Mouse (Mus musculus): ENCODE data around the gene Prom2. TPM values are rescaled to one million over a fixed set of nuclear protein-coding genes. Genes with fewer than 3 reads are reported as not detected.

Prom2 gene
- polyA plus RNA-seq, 1 experiment, result 0.28 TPM

- WGBS, result 1% methylated on average over 24 of the region's 24 CpGs
- H3K4me1 ChIP-seq (ENCODE audit: control insufficient read depth, insufficient read depth, insufficient read length), result peaks cover 3% of the 10 kb centered on the region; the same call in 1 of the 2 replicates
- H3K36me3 ChIP-seq (ENCODE audit: control insufficient read depth, insufficient read depth, low read length), result no peaks in the 10 kb centered on the region
- peak; percentile 41; the same call in 1 of the 2 replicates for TF ChIP-seq POLR2A (IDR thresholded peaks at IDR 0.05; ENCODE audit: low read depth, low read length)
- no peak for TF ChIP-seq CTCF (IDR thresholded peaks at IDR 0.05; ENCODE audit: extremely low read depth, insufficient read depth, insufficient read length, insufficient replicate concordance)
- no peaks in the 10 kb centered on the region for H3K27me3 ChIP-seq (ENCODE audit: control insufficient read depth, insufficient read depth, low read length)
- H3K4me3 ChIP-seq (ENCODE audit: extremely low read depth, insufficient read depth, insufficient read length), result peak overlapping the region; percentile 66
- no peak overlapping the region for H3K27ac ChIP-seq (ENCODE audit: insufficient read depth, low read length)
- DNase-seq (ENCODE audit: low read depth in 1 of 2, low spot score in 2 of 2), result peak; percentile 86 to 90
Measured at GRCm38 (mm10) chr2:127584436-127584858, 43.2 kb upstream of the Prom2 start.

GRCm38 (mm10) chr2:127573322-127573721 lies 32.1 kb upstream of the Prom2 start:
- H3K36me3 ChIP-seq (ENCODE audit: control insufficient read depth, insufficient read depth, low read length), result no peaks in the 10 kb centered on the region; the same call in 1 of the 2 replicates
- H3K27me3 ChIP-seq (ENCODE audit: control insufficient read depth, insufficient read depth, low read length), result no peaks in the 10 kb centered on the region
- no peak for DNase-seq (ENCODE audit: low read depth in 1 of 2, low spot score in 2 of 2)
- no peak overlapping the region for H3K4me3 ChIP-seq (ENCODE audit: extremely low read depth, insufficient read depth, insufficient read length)
- TF ChIP-seq CTCF (IDR thresholded peaks at IDR 0.05; ENCODE audit: extremely low read depth, insufficient read depth, insufficient read length, insufficient replicate concordance) (no peak), POLR2A (IDR thresholded peaks at IDR 0.05; ENCODE audit: low read depth, low read length) (no peak)
- 82% methylated on average over 1 of the region's 1 CpGs for WGBS
- no peak overlapping the region for H3K27ac ChIP-seq (ENCODE audit: insufficient read depth, low read length)
- H3K4me1 ChIP-seq (ENCODE audit: control insufficient read depth, insufficient read depth, insufficient read length), result no peaks in the 10 kb centered on the region

GRCm38 (mm10) chr2:127559070-127559966 lies 18.1 kb upstream of the Prom2 start:
- TF ChIP-seq CTCF (IDR thresholded peaks at IDR 0.05; ENCODE audit: extremely low read depth, insufficient read depth, insufficient read length, insufficient replicate concordance) (peak; percentile 42; the same call in 1 of the 2 replicates), POLR2A (IDR thresholded peaks at IDR 0.05; ENCODE audit: low read depth, low read length) (no peak)
- Histone ChIP-seq H3K27me3 (ENCODE audit: control insufficient read depth, insufficient read depth, low read length) (no peaks in the 10 kb centered on the region), H3K36me3 (ENCODE audit: control insufficient read depth, insufficient read depth, low read length) (no peaks in the 10 kb centered on the region), H3K4me1 (ENCODE audit: control insufficient read depth, insufficient read depth, insufficient read length) (no peaks in the 10 kb centered on the region), H3K4me3 (ENCODE audit: extremely low read depth, insufficient read depth, insufficient read length) (no peak overlapping the region), H3K27ac (ENCODE audit: insufficient read depth, low read length) (no peak overlapping the region)
- peak in 1 of 2 experiments; percentile 51 for DNase-seq (ENCODE audit: low read depth in 1 of 2, low spot score in 2 of 2)
- WGBS, result 15% methylated on average over 18 of the region's 18 CpGs

- no peaks in the 10 kb centered on the region for H3K36me3 ChIP-seq (ENCODE audit: control insufficient read depth, insufficient read depth, low read length)
- H3K27ac ChIP-seq (ENCODE audit: insufficient read depth, low read length), result no peak overlapping the region
- 70% methylated on average over 5 of the region's 5 CpGs for WGBS
- no peaks in the 10 kb centered on the region for H3K4me1 ChIP-seq (ENCODE audit: control insufficient read depth, insufficient read depth, insufficient read length)
- no peak overlapping the region for H3K4me3 ChIP-seq (ENCODE audit: extremely low read depth, insufficient read depth, insufficient read length)
- no peak for DNase-seq (ENCODE audit: low read depth in 1 of 2, low spot score in 2 of 2)
- TF ChIP-seq POLR2A (IDR thresholded peaks at IDR 0.05; ENCODE audit: low read depth, low read length) (no peak), CTCF (IDR thresholded peaks at IDR 0.05; ENCODE audit: extremely low read depth, insufficient read depth, insufficient read length, insufficient replicate concordance) (no peak)
- no peaks in the 10 kb centered on the region for H3K27me3 ChIP-seq (ENCODE audit: control insufficient read depth, insufficient read depth, low read length)
Measured at GRCm38 (mm10) chr2:127551078-127551477, 9.8 kb upstream of the Prom2 start.

- Histone ChIP-seq H3K4me1 (ENCODE audit: control insufficient read depth, insufficient read depth, insufficient read length) (no peaks in the 10 kb centered on the region), H3K4me3 (ENCODE audit: extremely low read depth, insufficient read depth, insufficient read length) (no peak overlapping the region), H3K36me3 (ENCODE audit: control insufficient read depth, insufficient read depth, low read length) (no peaks in the 10 kb centered on the region), H3K27me3 (ENCODE audit: control insufficient read depth, insufficient read depth, low read length) (no peaks in the 10 kb centered on the region), H3K27ac (ENCODE audit: insufficient read depth, low read length) (no peak overlapping the region)
- TF ChIP-seq POLR2A (IDR thresholded peaks at IDR 0.05; ENCODE audit: low read depth, low read length) (no peak), CTCF (IDR thresholded peaks at IDR 0.05; ENCODE audit: extremely low read depth, insufficient read depth, insufficient read length, insufficient replicate concordance) (no peak)
- no peak for DNase-seq (ENCODE audit: low read depth in 1 of 2, low spot score in 2 of 2)
- WGBS, result 86% methylated on average over 1 of the region's 1 CpGs
Measured at GRCm38 (mm10) chr2:127550446-127550845, 9.2 kb upstream of the Prom2 start.

- Histone ChIP-seq H3K4me3 (ENCODE audit: extremely low read depth, insufficient read depth, insufficient read length) (no peak overlapping the region), H3K36me3 (ENCODE audit: control insufficient read depth, insufficient read depth, low read length) (no peaks in the 10 kb centered on the region)
- TF ChIP-seq POLR2A (IDR thresholded peaks at IDR 0.05; ENCODE audit: low read depth, low read length), result no peak
- TF ChIP-seq CTCF (IDR thresholded peaks at IDR 0.05; ENCODE audit: extremely low read depth, insufficient read depth, insufficient read length, insufficient replicate concordance), result no peak
Measured at GRCm38 (mm10) chr2:127549711-127550110, 8.4 kb upstream of the Prom2 start.

More at GRCm38 (mm10) chr2:127549711-127550110, 8.4 kb upstream of the Prom2 start:
- no peak for DNase-seq (ENCODE audit: low read depth in 1 of 2, low spot score in 2 of 2)
- Histone ChIP-seq H3K27ac (ENCODE audit: insufficient read depth, low read length) (no peak overlapping the region), H3K27me3 (ENCODE audit: control insufficient read depth, insufficient read depth, low read length) (no peaks in the 10 kb centered on the region), H3K4me1 (ENCODE audit: control insufficient read depth, insufficient read depth, insufficient read length) (no peaks in the 10 kb centered on the region)

All from spleen, adult 2 months (tissue).